Mouse (Mus musculus): Measurements from ENCODE around the gene Tmem14a. TPM values are rescaled to one million over a fixed set of nuclear protein-coding genes. Genes with fewer than 3 reads are reported as not detected.

The Tmem14a gene
- total and polyA plus RNA-seq, 2 experiments, result 3.0 to 8.1 TPM

GRCm38 (mm10) chr1:21230376-21230775, 12.0 kb downstream of the Tmem14a start:
- DNase-seq (ENCODE audit: extremely low read depth, low read depth, low spot score), result peak; percentile 55
- Histone ChIP-seq H3K27ac (replicated peaks; ENCODE audit: insufficient read depth, low read depth, low read length) (peak overlapping the region; percentile 86), H3K9ac (ENCODE audit: low read depth, low read length) (no peak overlapping the region), H3K36me3 (ENCODE audit: control insufficient read depth, insufficient read depth, low read length) (no peaks in the 10 kb centered on the region), H3K4me3 (ENCODE audit: insufficient read depth, low read depth, low read length) (no peak overlapping the region), H3K79me2 (ENCODE audit: control insufficient read depth, insufficient read depth, low read length) (no peaks in the 10 kb centered on the region), H3K4me1 (ENCODE audit: control insufficient read depth, insufficient read depth, low read length) (peaks cover 31% of the 10 kb centered on the region), H3K27me3 (ENCODE audit: control insufficient read depth, insufficient read depth, low read length) (no peaks in the 10 kb centered on the region)
- TF ChIP-seq POLR2A (IDR thresholded peaks at IDR 0.05; ENCODE audit: extremely low read depth, insufficient read depth, low read length) (no peak), CTCF (IDR thresholded peaks at IDR 0.05; ENCODE audit: low read depth, low read length) (no peak)
- 64% methylated on average over 2 of the region's 2 CpGs for WGBS

- Histone ChIP-seq H3K9ac (ENCODE audit: low read depth, low read length) (peak overlapping the region; percentile 62), H3K36me3 (ENCODE audit: control insufficient read depth, insufficient read depth, low read length) (no peaks in the 10 kb centered on the region), H3K27ac (replicated peaks; ENCODE audit: insufficient read depth, low read depth, low read length) (peak overlapping the region; percentile 96), H3K4me3 (ENCODE audit: insufficient read depth, low read depth, low read length) (peak overlapping the region; percentile 4; the same call in 1 of the 2 replicates), H3K79me2 (ENCODE audit: control insufficient read depth, insufficient read depth, low read length) (no peaks in the 10 kb centered on the region), H3K4me1 (ENCODE audit: control insufficient read depth, insufficient read depth, low read length) (peaks cover 31% of the 10 kb centered on the region), H3K27me3 (ENCODE audit: control insufficient read depth, insufficient read depth, low read length) (no peaks in the 10 kb centered on the region)
- TF ChIP-seq CTCF (IDR thresholded peaks at IDR 0.05; ENCODE audit: low read depth, low read length) (no peak), POLR2A (IDR thresholded peaks at IDR 0.05; ENCODE audit: extremely low read depth, insufficient read depth, low read length) (no peak)
- 14% methylated on average over 5 of the region's 5 CpGs for WGBS
- peak; percentile 99 for DNase-seq (ENCODE audit: extremely low read depth, low read depth, low spot score)
Observed at GRCm38 (mm10) chr1:21231744-21232464, 13.5 kb downstream of the Tmem14a start.

GRCm38 (mm10) chr1:21232516-21232915, 14.1 kb downstream of the Tmem14a start:
- no peak for TF ChIP-seq POLR2A (IDR thresholded peaks at IDR 0.05; ENCODE audit: extremely low read depth, insufficient read depth, low read length)
- TF ChIP-seq CTCF (IDR thresholded peaks at IDR 0.05; ENCODE audit: low read depth, low read length), result no peak
- Histone ChIP-seq H3K27ac (replicated peaks; ENCODE audit: insufficient read depth, low read depth, low read length) (peak overlapping the region; percentile 96), H3K4me3 (ENCODE audit: insufficient read depth, low read depth, low read length) (no peak overlapping the region; the same call in 1 of the 2 replicates), H3K79me2 (ENCODE audit: control insufficient read depth, insufficient read depth, low read length) (no peaks in the 10 kb centered on the region), H3K4me1 (ENCODE audit: control insufficient read depth, insufficient read depth, low read length) (peaks cover 31% of the 10 kb centered on the region), H3K9ac (ENCODE audit: low read depth, low read length) (peak overlapping the region; percentile 62), H3K27me3 (ENCODE audit: control insufficient read depth, insufficient read depth, low read length) (no peaks in the 10 kb centered on the region), H3K36me3 (ENCODE audit: control insufficient read depth, insufficient read depth, low read length) (no peaks in the 10 kb centered on the region)
- WGBS, result 29% methylated on average over 1 of the region's 1 CpGs
- DNase-seq (ENCODE audit: extremely low read depth, low read depth, low spot score), result peak; percentile 88

- Histone ChIP-seq H3K9ac (ENCODE audit: low read depth, low read length) (no peak overlapping the region), H3K4me3 (ENCODE audit: insufficient read depth, low read depth, low read length) (no peak overlapping the region), H3K36me3 (ENCODE audit: control insufficient read depth, insufficient read depth, low read length) (no peaks in the 10 kb centered on the region), H3K27ac (replicated peaks; ENCODE audit: insufficient read depth, low read depth, low read length) (no peak overlapping the region), H3K4me1 (ENCODE audit: control insufficient read depth, insufficient read depth, low read length) (peaks cover 26% of the 10 kb centered on the region), H3K79me2 (ENCODE audit: control insufficient read depth, insufficient read depth, low read length) (no peaks in the 10 kb centered on the region), H3K27me3 (ENCODE audit: control insufficient read depth, insufficient read depth, low read length) (no peaks in the 10 kb centered on the region)
- no peak for TF ChIP-seq CTCF (IDR thresholded peaks at IDR 0.05; ENCODE audit: low read depth, low read length)
- TF ChIP-seq POLR2A (IDR thresholded peaks at IDR 0.05; ENCODE audit: extremely low read depth, insufficient read depth, low read length), result no peak
- DNase-seq (ENCODE audit: extremely low read depth, low read depth, low spot score), result no peak
- WGBS, result 94% methylated on average over 6 of the region's 6 CpGs
Observed at GRCm38 (mm10) chr1:21235359-21235758, 17.0 kb downstream of the Tmem14a start.

- H3K79me2 ChIP-seq (ENCODE audit: control insufficient read depth, insufficient read depth, low read length), result peaks cover 11% of the 10 kb centered on the region; the same call in 1 of the 2 replicates
- TF ChIP-seq CTCF (IDR thresholded peaks at IDR 0.05; ENCODE audit: low read depth, low read length) (no peak), POLR2A (IDR thresholded peaks at IDR 0.05; ENCODE audit: extremely low read depth, insufficient read depth, low read length) (no peak)
- peak within 1 kb of the TSS; percentile 100 for H3K9ac ChIP-seq (ENCODE audit: low read depth, low read length)
- DNase-seq (ENCODE audit: extremely low read depth, low read depth, low spot score), result peak; percentile 100
- H3K4me3 ChIP-seq (ENCODE audit: insufficient read depth, low read depth, low read length), result peak within 1 kb of the TSS; percentile 93
- peaks cover 10% of the 10 kb centered on the region; the same call in 1 of the 2 replicates for H3K4me1 ChIP-seq (ENCODE audit: control insufficient read depth, insufficient read depth, low read length)
- 26% methylated on average over 7 of the region's 8 CpGs for WGBS
- H3K27me3 ChIP-seq (ENCODE audit: control insufficient read depth, insufficient read depth, low read length), result no peaks in the 10 kb centered on the region
- peaks cover 36% of the 10 kb centered on the region for H3K36me3 ChIP-seq (ENCODE audit: control insufficient read depth, insufficient read depth, low read length)
- peak within 1 kb of the TSS; percentile 100 for H3K27ac ChIP-seq (replicated peaks; ENCODE audit: insufficient read depth, low read depth, low read length)
Observed at GRCm38 (mm10) chr1:21239911-21240898, 21.8 kb downstream of the Tmem14a start, which contains the start of gene Gsta3. TSS of gene Gsta3 (plus strand) at chr1:21240589.

Measured in liver, adult 2 months (tissue).